Mouse (Mus musculus) heart, postnatal 10 days (tissue): ENCODE measurements around the gene Olfr503. TPM values are rescaled to one million over a fixed set of nuclear protein-coding genes. Genes with fewer than 3 reads are reported as not detected.
"Not testable (repeated sequence)": the region's sequence is repeated elsewhere in the genome, so short reads cannot be mapped to it uniquely, and the experiment has no call there.

Experiments used
- DNase-seq, 2 experiments: peaks; one replicate each; pipeline ENCODE4 v3.0.0; 2021
- intact Hi-C: fragments of 180-260 bp; cut with DNase I; formaldehyde crosslinking; loops from one replicate; pipeline ENCODE4 v1.15.1; 2025
- total RNA-seq, 2 experiments: library from RNA; stranded (reverse); gene quantifications; 2 replicates each; pipeline ENCODE4 v1.2.3; 2021

Olfr503 gene
- not detected for total RNA-seq

GRCm38 (mm10) chr7:108544227-108544626 lies at the start of gene Olfr503:
Gene Olfr503, plus strand, starts transcription at chr7:108544527.
- intact Hi-C loops, DNase-seq: not testable (repeated sequence)

DNA sequence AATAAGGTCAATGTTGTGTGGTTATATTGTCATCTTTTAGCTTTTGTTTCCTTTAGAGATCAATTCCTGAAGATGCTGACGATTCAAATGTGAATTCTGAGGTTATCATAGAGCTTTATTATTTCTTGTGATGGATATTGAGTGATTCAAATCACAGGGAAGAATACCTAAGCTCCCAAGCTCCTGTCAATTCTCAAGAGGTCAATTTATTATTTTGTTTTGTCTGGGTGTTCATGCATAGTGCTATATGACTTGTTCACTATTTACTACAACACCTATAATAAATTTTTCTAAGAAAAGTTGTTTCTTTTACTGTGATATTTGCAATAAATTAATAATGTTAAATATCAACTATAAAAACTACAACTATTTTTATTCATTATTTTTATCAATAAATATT lies 19.4 kb upstream of the Olfr503 start, which contains the start of gene Olfr502:
Olfr502 (minus strand) TSS at position 101 of the 400 bp plus-strand sequence.
- intact Hi-C loops: no loop called here
- no peak for DNase-seq

DNA sequence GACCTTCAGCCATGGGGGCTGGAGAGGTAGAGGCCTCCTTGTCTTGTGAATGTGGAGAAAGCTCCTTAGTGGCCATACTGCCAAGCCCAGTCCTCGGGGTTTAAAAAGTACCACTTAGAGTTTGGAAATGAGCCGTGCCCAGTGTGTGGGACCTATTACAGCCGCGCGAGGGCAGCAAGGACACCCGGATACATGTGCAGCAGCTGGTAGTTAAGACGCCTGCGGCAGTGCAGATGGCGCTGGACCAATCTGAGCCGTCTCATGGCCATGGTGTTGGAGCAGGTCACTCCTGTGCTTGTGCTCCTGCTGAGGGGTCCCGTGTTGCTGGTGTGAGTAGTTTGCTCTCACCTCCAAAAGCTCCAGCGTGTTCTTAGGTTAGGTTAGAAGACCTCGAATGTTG lies 1.9 kb upstream of the Olfr503 start:
- intact Hi-C loops: no loop called here
- no peak for DNase-seq

- intact Hi-C loops: no loop called here
- no peak for DNase-seq
Observed at GRCm38 (mm10) chr7:108565693-108566092, 21.4 kb downstream of the Olfr503 start, which contains the start of gene Olfr504. Gene Olfr504, minus strand, starts transcription at chr7:108565793.

DNA sequence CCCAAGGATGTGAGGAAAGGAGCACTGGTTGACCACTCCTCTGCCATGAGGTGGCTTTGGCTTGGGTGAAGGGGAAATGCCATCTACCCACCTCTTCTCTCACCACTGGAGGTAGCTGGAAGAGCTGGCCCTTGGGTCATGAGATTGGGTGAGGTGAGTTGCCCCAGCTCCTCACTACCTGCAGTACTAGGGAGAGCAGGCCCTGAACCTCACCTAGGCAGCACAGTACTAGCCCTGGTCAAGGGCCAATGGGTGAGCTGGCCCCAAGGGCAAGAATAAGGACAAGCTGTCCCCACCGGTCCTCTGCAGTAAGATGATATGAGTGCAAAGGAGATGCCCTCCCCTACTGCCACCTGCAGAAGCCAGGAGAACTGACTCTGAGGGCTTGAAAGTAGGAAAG lies 45.5 kb downstream of the Olfr503 start:
- no peak for DNase-seq

More for the DNA sequence above, 45.5 kb downstream of the Olfr503 start:
- intact Hi-C loops: no loop called here

Other genes with a start within 250 kb of the Olfr503 start
- gene Olfr491, start 231.1 kb upstream of the Olfr503 start, total RNA-seq: not detected
- gene Olfr492, start 220.9 kb upstream of the Olfr503 start, total RNA-seq: not detected
- gene Olfr493, start 197.5 kb upstream of the Olfr503 start, total RNA-seq: not detected
- gene Olfr494, start 179.2 kb upstream of the Olfr503 start, total RNA-seq: not detected
- gene Olfr495, start 151.4 kb upstream of the Olfr503 start, total RNA-seq: not detected
- gene Olfr497, start 124.1 kb upstream of the Olfr503 start, total RNA-seq: not detected
- not detected for gene Olfr498, start 79.2 kb upstream of the Olfr503 start, total RNA-seq
- gene Olfr502, start 19.5 kb upstream of the Olfr503 start, total RNA-seq: not detected
- gene Olfr504, start 21.3 kb downstream of the Olfr503 start, total RNA-seq: not detected
- not detected for gene Olfr506, start 66.3 kb downstream of the Olfr503 start, total RNA-seq
- not detected for gene Olfr507, start 77.3 kb downstream of the Olfr503 start, total RNA-seq
- gene Olfr508, start 85.5 kb downstream of the Olfr503 start, total RNA-seq: not detected
- gene Olfr509, start 107.4 kb downstream of the Olfr503 start, total RNA-seq: not detected
- gene Olfr510, start 121.9 kb downstream of the Olfr503 start, total RNA-seq: not detected
- not detected for gene Olfr512, start 168.8 kb downstream of the Olfr503 start, total RNA-seq
- gene Olfr513, start 206.4 kb downstream of the Olfr503 start, total RNA-seq: not detected